Mouse (Mus musculus): ENCODE measurements around the gene Rab3gap2. TPM values are rescaled to one million over a fixed set of nuclear protein-coding genes. Genes with fewer than 3 reads are reported as not detected.
A peak's percentile ranks its signal among the peaks of the same experiment; 100 is the strongest.
"Not testable (repeated sequence)": the region's sequence is repeated elsewhere in the genome, so short reads cannot be mapped to it uniquely, and the experiment has no call there.

Rab3gap2 gene
- polyA plus RNA-seq, 1 experiment from 2014 or later, result 26.6 TPM

DNA sequence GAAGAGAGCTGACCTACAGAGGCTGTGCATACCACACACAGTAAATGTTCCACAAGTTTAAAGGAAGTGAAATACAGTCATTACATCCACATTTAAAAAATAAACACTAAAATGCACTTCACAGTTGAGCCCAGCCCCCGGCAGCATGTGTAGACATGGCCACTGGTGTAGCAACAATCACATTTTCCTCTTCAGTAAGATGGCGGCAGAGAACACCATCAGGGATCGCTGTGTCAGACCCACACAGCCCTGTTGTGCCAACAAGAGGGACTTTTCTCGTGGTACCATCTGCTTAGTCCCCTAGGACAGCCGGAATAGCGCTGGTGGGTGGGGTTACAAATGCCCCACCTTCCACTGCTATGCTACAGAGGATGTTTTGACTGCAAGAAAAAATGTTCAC, 98.9 kb downstream of the Rab3gap2 start:
- Histone ChIP-seq H3K27me3 (ENCODE audit: control insufficient read depth, insufficient read depth, low read depth, low read length) (no peaks in the 10 kb centered on the region), H3K4me2 (ENCODE audit: low read length) (no peak overlapping the region), H3K4me1 (ENCODE audit: control insufficient read depth, insufficient read depth, low read length) (no peaks in the 10 kb centered on the region), H3K9me3 (replicated peaks; ENCODE audit: control insufficient read depth, low read length, poor library complexity, severe bottlenecking) (no peaks in the 10 kb centered on the region), H3K4me3 (ENCODE audit: low read depth, low read length) (no peak overlapping the region), H3K27ac (ENCODE audit: low read length) (no peak overlapping the region), H3K9ac (ENCODE audit: low read depth, low read length) (no peak overlapping the region), H3K36me3 (ENCODE audit: control insufficient read depth, insufficient read depth, low read length) (peaks cover 14% of the 10 kb centered on the region)
- no peak for ATAC-seq
- WGBS, result 97% methylated on average over 6 of the region's 6 CpGs

DNA sequence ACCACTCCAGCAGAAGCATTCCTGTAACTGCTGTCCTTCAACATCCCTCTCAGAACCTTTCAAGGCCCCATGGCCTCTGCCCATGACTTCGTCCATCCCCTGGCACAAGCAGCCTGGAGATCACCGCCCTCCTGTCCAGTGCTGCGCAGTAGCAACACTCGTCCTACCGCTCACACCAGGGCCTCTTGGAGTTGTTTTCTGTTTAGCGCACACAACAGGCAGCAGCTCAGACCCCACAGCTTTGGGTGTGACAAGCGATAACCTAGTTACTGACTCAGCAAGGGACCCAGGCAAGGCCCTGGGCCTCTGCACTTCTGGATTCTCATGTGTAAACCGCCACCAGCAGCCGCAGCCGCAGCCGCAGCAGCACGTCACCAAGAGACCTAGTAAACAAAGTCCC, 102.9 kb downstream of the Rab3gap2 start:
- H3K4me2 ChIP-seq (ENCODE audit: low read length), result no peak overlapping the region
- H3K27me3 ChIP-seq (ENCODE audit: control insufficient read depth, insufficient read depth, low read depth, low read length), result no peaks in the 10 kb centered on the region
- H3K4me3 ChIP-seq (ENCODE audit: low read depth, low read length), result no peak overlapping the region
- H3K4me1 ChIP-seq (ENCODE audit: control insufficient read depth, insufficient read depth, low read length), result no peaks in the 10 kb centered on the region
- H3K36me3 ChIP-seq (ENCODE audit: control insufficient read depth, insufficient read depth, low read length), result peaks cover 12% of the 10 kb centered on the region
- 97% methylated on average over 12 of the region's 12 CpGs for WGBS
- no peak overlapping the region for H3K9ac ChIP-seq (ENCODE audit: low read depth, low read length)
- no peak for ATAC-seq
- no peaks in the 10 kb centered on the region for H3K9me3 ChIP-seq (replicated peaks; ENCODE audit: control insufficient read depth, low read length, poor library complexity, severe bottlenecking)
- no peak overlapping the region for H3K27ac ChIP-seq (ENCODE audit: low read length)

DNA sequence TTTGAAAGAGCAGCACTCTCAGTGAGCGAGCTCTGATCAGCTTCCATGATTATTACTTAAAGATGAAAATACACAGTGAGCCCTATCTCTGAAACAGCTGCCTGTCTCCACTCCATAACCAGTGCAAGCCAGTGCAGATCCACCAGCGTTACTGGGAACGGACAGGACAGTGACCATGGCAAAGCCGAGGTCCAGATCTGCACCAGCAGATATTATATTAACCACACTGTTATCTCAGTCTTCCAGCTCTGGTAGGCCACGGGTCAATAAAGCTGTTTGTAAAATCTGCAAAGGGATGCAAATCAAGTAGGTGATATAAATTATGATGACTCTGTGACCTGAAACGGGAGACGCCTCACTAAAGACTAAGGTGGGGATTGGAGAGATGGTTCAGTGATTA, 103.7 kb downstream of the Rab3gap2 start:
- no peak overlapping the region for H3K4me3 ChIP-seq (ENCODE audit: low read depth, low read length)
- 96% methylated on average over 7 of the region's 7 CpGs for WGBS
- H3K36me3 ChIP-seq (ENCODE audit: control insufficient read depth, insufficient read depth, low read length), result peaks cover 9% of the 10 kb centered on the region
- H3K4me2 ChIP-seq (ENCODE audit: low read length), result no peak overlapping the region
- no peaks in the 10 kb centered on the region for H3K4me1 ChIP-seq (ENCODE audit: control insufficient read depth, insufficient read depth, low read length)
- no peak overlapping the region for H3K27ac ChIP-seq (ENCODE audit: low read length)
- H3K27me3 ChIP-seq (ENCODE audit: control insufficient read depth, insufficient read depth, low read depth, low read length), result no peaks in the 10 kb centered on the region
- no peak for ATAC-seq
- H3K9ac ChIP-seq (ENCODE audit: low read depth, low read length), result no peak overlapping the region
- no peaks in the 10 kb centered on the region for H3K9me3 ChIP-seq (replicated peaks; ENCODE audit: control insufficient read depth, low read length, poor library complexity, severe bottlenecking)

DNA sequence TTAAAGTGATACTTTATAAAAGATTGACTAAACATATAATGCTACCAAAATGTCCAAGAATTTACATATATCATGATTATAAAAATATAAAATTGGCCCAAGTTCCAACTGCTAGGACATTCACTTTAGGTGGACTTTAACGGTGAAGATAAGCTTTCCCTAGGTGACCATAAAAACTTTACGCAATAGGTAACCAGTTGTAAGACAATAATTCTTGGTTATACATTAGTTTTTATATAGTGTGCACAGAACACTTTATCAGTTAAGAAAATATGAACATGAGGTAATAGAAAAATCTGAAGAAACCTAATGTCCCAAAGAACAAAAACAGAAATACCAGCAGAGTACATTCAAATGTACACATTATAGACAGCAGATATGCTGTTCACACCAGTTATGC, 104.4 kb downstream of the Rab3gap2 start:
- WGBS, result 97% methylated on average over 2 of the region's 2 CpGs
- no peak for ATAC-seq
- peaks cover 12% of the 10 kb centered on the region for H3K36me3 ChIP-seq (ENCODE audit: control insufficient read depth, insufficient read depth, low read length)
- H3K27ac ChIP-seq (ENCODE audit: low read length), result no peak overlapping the region
- no peak overlapping the region for H3K4me2 ChIP-seq (ENCODE audit: low read length)
- no peaks in the 10 kb centered on the region for H3K4me1 ChIP-seq (ENCODE audit: control insufficient read depth, insufficient read depth, low read length)
- no peaks in the 10 kb centered on the region for H3K9me3 ChIP-seq (replicated peaks; ENCODE audit: control insufficient read depth, low read length, poor library complexity, severe bottlenecking)
- H3K4me3 ChIP-seq (ENCODE audit: low read depth, low read length), result no peak overlapping the region
- no peak overlapping the region for H3K9ac ChIP-seq (ENCODE audit: low read depth, low read length)
- H3K27me3 ChIP-seq (ENCODE audit: control insufficient read depth, insufficient read depth, low read depth, low read length), result no peaks in the 10 kb centered on the region

DNA sequence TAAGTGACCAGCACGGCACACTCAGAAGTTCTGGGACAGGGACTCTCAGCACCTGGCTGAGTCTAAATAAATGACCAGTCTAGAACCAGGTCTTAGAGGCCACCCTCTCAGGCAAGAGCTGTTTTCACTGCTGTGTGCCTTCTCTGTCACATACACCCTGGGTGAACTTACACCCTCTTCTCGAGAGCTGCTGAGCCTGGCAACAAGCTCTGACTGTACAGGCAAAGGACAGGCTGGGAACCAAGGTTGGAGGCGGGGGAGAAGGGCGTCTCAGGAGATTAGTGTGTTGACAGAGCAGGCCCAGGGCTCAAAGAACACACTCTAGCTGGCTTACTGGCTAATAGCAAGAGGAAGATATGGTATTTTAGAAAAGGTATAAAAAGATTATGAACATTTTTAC, 105.0 kb downstream of the Rab3gap2 start:
- H3K27me3 ChIP-seq (ENCODE audit: control insufficient read depth, insufficient read depth, low read depth, low read length), result no peaks in the 10 kb centered on the region
- peaks cover 12% of the 10 kb centered on the region for H3K36me3 ChIP-seq (ENCODE audit: control insufficient read depth, insufficient read depth, low read length)
- no peak overlapping the region for H3K9ac ChIP-seq (ENCODE audit: low read depth, low read length)
- WGBS, result 75% methylated on average over 4 of the region's 4 CpGs
- no peak for ATAC-seq
- H3K4me3 ChIP-seq (ENCODE audit: low read depth, low read length), result no peak overlapping the region
- H3K4me1 ChIP-seq (ENCODE audit: control insufficient read depth, insufficient read depth, low read length), result no peaks in the 10 kb centered on the region
- H3K27ac ChIP-seq (ENCODE audit: low read length), result no peak overlapping the region
- H3K9me3 ChIP-seq (replicated peaks; ENCODE audit: control insufficient read depth, low read length, poor library complexity, severe bottlenecking), result no peaks in the 10 kb centered on the region
- no peak overlapping the region for H3K4me2 ChIP-seq (ENCODE audit: low read length)

DNA sequence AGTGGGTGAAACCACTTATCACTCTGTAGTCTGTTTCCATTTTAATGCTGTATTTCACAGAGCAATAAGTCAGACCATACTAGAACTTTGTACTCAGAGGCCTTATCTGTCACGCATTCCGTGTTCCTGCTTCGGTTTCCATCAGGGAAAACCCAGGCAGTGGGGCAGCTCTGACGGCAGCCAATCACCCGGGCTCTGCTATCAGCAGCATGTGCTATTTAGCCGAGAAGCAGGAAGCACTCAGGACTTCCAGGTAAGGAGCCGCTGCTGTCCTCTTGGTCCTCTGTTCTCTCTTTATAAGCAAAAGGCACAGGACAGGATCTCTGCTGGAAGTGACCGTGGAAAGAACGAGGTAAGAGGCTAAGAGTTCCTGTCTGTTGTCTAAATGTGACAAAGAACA, 108.0 kb downstream of the Rab3gap2 start:
- no peak for ATAC-seq
- WGBS, result 95% methylated on average over 9 of the region's 9 CpGs
- H3K9me3 ChIP-seq (replicated peaks; ENCODE audit: control insufficient read depth, low read length, poor library complexity, severe bottlenecking), result no peaks in the 10 kb centered on the region
- H3K4me1 ChIP-seq (ENCODE audit: control insufficient read depth, insufficient read depth, low read length), result no peaks in the 10 kb centered on the region
- no peaks in the 10 kb centered on the region for H3K27me3 ChIP-seq (ENCODE audit: control insufficient read depth, insufficient read depth, low read depth, low read length)
- no peak overlapping the region for H3K4me2 ChIP-seq (ENCODE audit: low read length)
- H3K36me3 ChIP-seq (ENCODE audit: control insufficient read depth, insufficient read depth, low read length), result peaks cover 23% of the 10 kb centered on the region
- H3K9ac ChIP-seq (ENCODE audit: low read depth, low read length), result no peak overlapping the region
- H3K4me3 ChIP-seq (ENCODE audit: low read depth, low read length), result no peak overlapping the region
- no peak overlapping the region for H3K27ac ChIP-seq (ENCODE audit: low read length)

DNA sequence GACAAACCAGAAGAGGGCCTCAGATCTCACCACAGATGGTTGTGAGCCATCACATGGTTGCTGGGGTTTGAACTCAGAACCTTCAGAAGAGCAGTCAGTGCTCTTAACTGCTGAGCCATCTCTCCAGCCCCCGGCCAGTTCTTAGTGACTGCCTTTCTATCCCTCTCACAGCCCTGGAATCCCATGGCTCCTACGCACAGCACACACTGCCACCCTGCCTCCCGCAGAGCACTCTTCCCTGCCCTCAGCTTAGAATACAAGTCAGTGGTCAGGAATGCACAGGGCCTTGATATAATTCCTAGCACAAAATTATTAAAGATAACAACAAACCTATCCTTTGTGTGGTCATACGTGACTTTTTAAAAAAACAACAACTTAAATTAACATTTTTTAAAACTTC, 110.6 kb downstream of the Rab3gap2 start:
- H3K4me2 ChIP-seq (ENCODE audit: low read length), result no peak overlapping the region
- H3K27ac ChIP-seq (ENCODE audit: low read length), result no peak overlapping the region
- H3K4me3 ChIP-seq (ENCODE audit: low read depth, low read length), result no peak overlapping the region
- 95% methylated on average over 4 of the region's 4 CpGs for WGBS
- no peak for ATAC-seq
- H3K36me3 ChIP-seq (ENCODE audit: control insufficient read depth, insufficient read depth, low read length), result peaks cover 34% of the 10 kb centered on the region
- no peak overlapping the region for H3K9ac ChIP-seq (ENCODE audit: low read depth, low read length)
- no peaks in the 10 kb centered on the region for H3K9me3 ChIP-seq (replicated peaks; ENCODE audit: control insufficient read depth, low read length, poor library complexity, severe bottlenecking)
- no peaks in the 10 kb centered on the region for H3K27me3 ChIP-seq (ENCODE audit: control insufficient read depth, insufficient read depth, low read depth, low read length)
- H3K4me1 ChIP-seq (ENCODE audit: control insufficient read depth, insufficient read depth, low read length), result no peaks in the 10 kb centered on the region

DNA sequence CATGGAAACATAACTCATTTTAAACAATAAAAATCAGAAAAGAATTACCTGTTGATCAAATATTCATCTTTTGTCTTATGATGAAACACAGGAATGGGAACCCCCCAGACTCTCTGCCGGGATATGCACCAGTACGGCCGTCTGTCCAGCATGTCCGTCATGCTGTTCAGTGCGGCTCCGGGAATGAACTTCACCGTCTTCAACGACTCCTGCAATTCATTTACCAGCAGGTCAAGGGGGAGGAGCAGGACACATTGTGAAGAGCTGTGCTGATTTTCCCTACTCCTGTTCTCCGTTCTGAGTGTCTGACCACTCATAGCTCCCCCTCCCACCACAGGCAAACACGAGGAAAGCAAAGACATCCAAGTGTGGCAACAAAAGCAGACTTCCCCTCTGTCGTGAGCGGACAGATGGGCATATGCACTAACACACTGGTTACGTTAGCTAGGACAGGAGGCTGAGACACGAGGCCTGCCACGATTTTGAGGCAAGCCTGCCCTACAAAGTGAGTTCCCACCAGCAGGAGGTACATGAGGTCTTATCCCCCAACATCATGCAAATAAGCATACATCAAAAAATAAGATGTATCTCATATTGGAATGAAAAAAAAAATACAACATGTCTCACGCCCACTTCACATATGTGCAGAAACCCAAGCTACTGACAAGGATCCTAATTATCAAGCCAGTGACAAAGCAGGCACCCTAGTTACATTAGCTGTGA, 112.1 kb downstream of the Rab3gap2 start:
- no peaks in the 10 kb centered on the region for H3K4me1 ChIP-seq (ENCODE audit: control insufficient read depth, insufficient read depth, low read length)
- peaks cover 38% of the 10 kb centered on the region for H3K36me3 ChIP-seq (ENCODE audit: control insufficient read depth, insufficient read depth, low read length)
- H3K9me3 ChIP-seq (replicated peaks; ENCODE audit: control insufficient read depth, low read length, poor library complexity, severe bottlenecking), result no peaks in the 10 kb centered on the region
- no peak overlapping the region for H3K9ac ChIP-seq (ENCODE audit: low read depth, low read length)
- no peak overlapping the region for H3K4me3 ChIP-seq (ENCODE audit: low read depth, low read length)
- no peak overlapping the region for H3K27ac ChIP-seq (ENCODE audit: low read length)
- WGBS, result 88% methylated on average over 16 of the region's 16 CpGs
- ATAC-seq, result no peak
- H3K4me2 ChIP-seq (ENCODE audit: low read length), result no peak overlapping the region
- no peaks in the 10 kb centered on the region for H3K27me3 ChIP-seq (ENCODE audit: control insufficient read depth, insufficient read depth, low read depth, low read length)

DNA sequence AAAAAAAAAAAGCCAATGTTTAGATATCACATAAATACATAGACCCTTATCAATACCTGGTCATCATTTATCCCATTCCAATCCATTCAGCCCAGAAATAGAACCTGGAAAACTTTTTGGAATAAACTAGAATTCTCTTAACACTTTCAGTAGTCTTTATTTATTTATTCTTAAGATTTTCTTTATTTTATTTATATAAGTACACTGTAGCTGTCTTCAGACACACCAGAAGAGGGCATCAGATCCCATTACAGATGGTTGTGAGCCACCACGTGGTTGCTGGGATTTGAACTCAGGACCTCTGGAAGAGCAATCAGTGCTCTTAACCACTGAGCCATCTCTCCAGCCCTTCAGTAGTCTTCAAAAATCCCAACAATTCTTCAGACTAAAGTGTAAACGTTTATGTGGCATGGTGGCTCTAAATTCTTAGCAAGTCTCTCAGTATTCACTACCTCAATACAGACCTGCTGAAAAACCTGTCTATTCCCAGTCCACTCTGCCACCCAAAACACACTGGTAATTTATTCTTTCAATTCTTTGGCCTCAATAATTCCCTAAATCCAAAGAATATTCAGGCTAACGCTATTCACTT, 123.9 kb downstream of the Rab3gap2 start:
- Histone ChIP-seq H3K4me2 (ENCODE audit: low read length) (peak overlapping the region; percentile 68), H3K4me1 (ENCODE audit: control insufficient read depth, insufficient read depth, low read length) (peaks cover 18% of the 10 kb centered on the region), H3K36me3 (ENCODE audit: control insufficient read depth, insufficient read depth, low read length) (peaks cover 18% of the 10 kb centered on the region; the same call in 1 of the 2 replicates), H3K4me3 (ENCODE audit: low read depth, low read length) (0 out of 2 replicates have a peak overlapping the region, but pooled peaks have one; percentile 77)
- ATAC-seq; H3K27me3 ChIP-seq (ENCODE audit: control insufficient read depth, insufficient read depth, low read depth, low read length); H3K9ac ChIP-seq (ENCODE audit: low read depth, low read length); H3K9me3 ChIP-seq (replicated peaks; ENCODE audit: control insufficient read depth, low read length, poor library complexity, severe bottlenecking); H3K27ac ChIP-seq (ENCODE audit: low read length): not testable (repeated sequence)
- 54% methylated on average over 3 of the region's 3 CpGs for WGBS
